Mouse (Mus musculus) embryonic facial prominence, embryonic 10.5 days (tissue): ENCODE data around the gene Psme1. TPM values are rescaled to one million over a fixed set of nuclear protein-coding genes. Genes with fewer than 3 reads are reported as not detected.

Source experiments
- DNase-seq: peaks from one replicate; pipeline ENCODE4 v3.0.0-alpha.2; 2017; ENCODE audit warnings: low spot score
- H3K27ac ChIP-seq: fragments of 300-500 bp; sonication (generic); replicated peaks from 2 replicates; pipeline ENCODE4 v1.5.1; 2016; ENCODE audit warnings: mild to moderate bottlenecking
- H3K27me3 ChIP-seq: fragments of 300-500 bp; sonication (generic); replicated peaks from 2 replicates; pipeline ENCODE4 v1.6.1; 2016; ENCODE audit warnings: low read depth, mild to moderate bottlenecking; ENCODE audit not compliant: poor library complexity, severe bottlenecking
- H3K36me3 ChIP-seq: fragments of 300-500 bp; sonication (generic); replicated peaks from 2 replicates; pipeline ENCODE4 v1.6.1; 2016; ENCODE audit warnings: mild to moderate bottlenecking, moderate library complexity
- H3K4me1 ChIP-seq: fragments of 300-500 bp; sonication (generic); 2 replicates; pipeline ENCODE4 v1.6.1; 2016
- H3K4me3 ChIP-seq: fragments of 300-500 bp; sonication (generic); 2 replicates; pipeline ENCODE4 v1.5.1; 2016; ENCODE audit warnings: mild to moderate bottlenecking, moderate library complexity
- H3K9me3 ChIP-seq: fragments of 300-500 bp; sonication (generic); 2 replicates; pipeline ENCODE4 v1.6.1; 2016; ENCODE audit warnings: mild to moderate bottlenecking
- WGBS: fragments of 180-500 bp; shearing (Covaris S2); methylation state at CpG from one replicate; pipeline ENCODE4 v1.1.7; 2016; 5-methylcytosine and 5-hydroxymethylcytosine counted together
- polyA plus RNA-seq: library from polyadenylated mRNA; unstranded; fragments of >200 nt; fragmentation: Nextera tagmentation; extraction: Ambion mirVana; gene quantifications from 2 replicates; pipeline ENCODE4 v1.2.1, GENCODE M21; 2016

Psme1 gene
- polyA plus RNA-seq, 1 experiment from 2014 or later = 105 TPM

GRCm38 (mm10) chr14:55576376-55576775, 1.5 kb upstream of the Psme1 start:
- WGBS = 82% methylated on average over 16 of the region's 16 CpGs

DNA sequence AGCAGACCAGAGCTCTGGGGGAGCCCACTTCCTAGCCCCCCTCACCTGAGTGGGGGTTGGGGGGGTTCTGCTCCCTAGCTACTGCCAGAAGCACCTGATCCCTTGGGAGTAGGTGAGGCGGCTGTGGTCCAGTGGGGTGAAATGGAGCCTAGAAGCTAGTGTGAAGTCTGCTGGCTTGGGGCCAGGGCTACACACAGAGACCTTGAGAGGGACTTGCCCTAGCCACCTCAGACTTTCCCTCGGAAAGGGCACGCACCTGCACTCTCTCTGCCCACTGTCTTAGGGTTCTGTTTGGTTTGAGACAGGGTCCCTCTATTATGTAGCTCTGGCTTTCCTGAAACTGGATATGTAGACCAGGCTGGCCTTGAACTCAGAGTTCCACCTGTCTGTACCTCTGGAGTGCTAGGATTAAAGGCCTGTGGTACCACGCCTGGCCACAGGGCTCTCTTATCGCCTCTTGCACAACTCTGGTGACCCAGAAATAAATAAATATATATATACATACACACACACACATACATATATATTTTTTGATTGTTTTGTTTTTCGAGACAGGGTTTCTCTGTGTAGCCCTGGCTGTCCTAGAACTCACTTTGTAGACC, 846 bp downstream of the Psme1 start:
- peaks cover 1% of the 10 kb centered on the region for H3K27me3 ChIP-seq
- H3K36me3 ChIP-seq = peaks cover 24% of the 10 kb centered on the region
- peaks cover 29% of the 10 kb centered on the region for H3K4me1 ChIP-seq
- peak overlapping the region; percentile 90 for H3K27ac ChIP-seq
- no peak for DNase-seq
- H3K9me3 ChIP-seq = no peaks in the 10 kb centered on the region
- H3K4me3 ChIP-seq = peak overlapping the region; percentile 70
- WGBS = 31% methylated on average over 6 of the region's 6 CpGs

More at GRCm38 (mm10) chr14:55576376-55576775, 1.5 kb upstream of the Psme1 start:
- H3K27me3 ChIP-seq = no peaks in the 10 kb centered on the region
- no peak overlapping the region for H3K27ac ChIP-seq
- no peaks in the 10 kb centered on the region for H3K9me3 ChIP-seq
- peaks cover 16% of the 10 kb centered on the region for H3K36me3 ChIP-seq
- no peak for DNase-seq
- peaks cover 29% of the 10 kb centered on the region for H3K4me1 ChIP-seq
- H3K4me3 ChIP-seq = no peak overlapping the region

- Histone ChIP-seq H3K4me3 (no peak overlapping the region), H3K27ac (no peak overlapping the region), H3K9me3 (no peaks in the 10 kb centered on the region), H3K27me3 (peaks cover 11% of the 10 kb centered on the region), H3K4me1 (peaks cover 36% of the 10 kb centered on the region), H3K36me3 (peaks cover 24% of the 10 kb centered on the region)
- 85% methylated on average over 23 of the region's 23 CpGs for WGBS
- no peak for DNase-seq
These were observed 1.9 kb downstream of the Psme1 start for GRCm38 (mm10) chr14:55579511-55580496.

DNA sequence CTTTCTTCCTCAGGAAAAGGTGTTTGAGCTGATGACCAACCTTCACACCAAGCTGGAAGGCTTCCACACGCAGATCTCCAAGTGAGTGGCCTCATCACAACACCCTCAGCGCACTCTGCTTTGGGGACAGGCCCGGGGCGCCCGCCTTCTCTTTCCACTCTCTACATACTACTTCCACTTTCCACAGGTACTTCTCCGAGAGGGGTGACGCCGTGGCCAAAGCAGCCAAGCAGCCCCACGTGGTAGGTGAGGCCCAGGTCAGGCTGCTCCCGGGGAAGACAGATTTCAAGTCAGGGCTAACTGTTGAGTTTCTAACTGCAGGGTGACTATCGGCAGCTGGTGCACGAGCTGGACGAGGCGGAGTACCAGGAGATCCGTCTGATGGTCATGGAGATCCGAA, 2.8 kb downstream of the Psme1 start:
- H3K27me3 ChIP-seq = peaks cover 15% of the 10 kb centered on the region
- WGBS = 94% methylated on average over 16 of the region's 16 CpGs
- no peaks in the 10 kb centered on the region for H3K9me3 ChIP-seq
- no peak for DNase-seq
- H3K4me1 ChIP-seq = peaks cover 39% of the 10 kb centered on the region
- H3K27ac ChIP-seq = no peak overlapping the region
- H3K36me3 ChIP-seq = peaks cover 24% of the 10 kb centered on the region
- no peak overlapping the region for H3K4me3 ChIP-seq

GRCm38 (mm10) chr14:55581981-55582681, 4.2 kb downstream of the Psme1 start:
- WGBS = 79% methylated on average over 9 of the region's 9 CpGs
- Histone ChIP-seq H3K4me3 (no peak overlapping the region), H3K27me3 (peaks cover 15% of the 10 kb centered on the region), H3K36me3 (peaks cover 28% of the 10 kb centered on the region), H3K9me3 (no peaks in the 10 kb centered on the region), H3K27ac (no peak overlapping the region), H3K4me1 (peaks cover 32% of the 10 kb centered on the region)
- DNase-seq = no peak

GRCm38 (mm10) chr14:55584303-55584701, 6.4 kb downstream of the Psme1 start:
- no peak overlapping the region; the same call in 1 of the 2 replicates for H3K27ac ChIP-seq
- H3K36me3 ChIP-seq = peaks cover 48% of the 10 kb centered on the region
- 36% methylated on average over 5 of the region's 5 CpGs for WGBS
- peak overlapping the region; percentile 71 for H3K4me3 ChIP-seq
- H3K4me1 ChIP-seq = peaks cover 18% of the 10 kb centered on the region
- H3K9me3 ChIP-seq = no peaks in the 10 kb centered on the region
- no peak for DNase-seq
- peaks cover 15% of the 10 kb centered on the region for H3K27me3 ChIP-seq

GRCm38 (mm10) chr14:55584702-55585565, 7.0 kb downstream of the Psme1 start, which contains the start of gene Emc9:
Emc9 (minus strand) TSS chr14:55585302.
- peak within 1 kb of the TSS; percentile 71 for H3K4me3 ChIP-seq
- DNase-seq = peak; percentile 74
- H3K27ac ChIP-seq = peak within 1 kb of the TSS; percentile 65; the same call in 1 of the 2 replicates
- peaks cover 17% of the 10 kb centered on the region for H3K4me1 ChIP-seq
- peaks cover 48% of the 10 kb centered on the region for H3K36me3 ChIP-seq
- H3K27me3 ChIP-seq = peaks cover 15% of the 10 kb centered on the region
- WGBS = 2% methylated on average over 43 of the region's 43 CpGs
- H3K9me3 ChIP-seq = no peaks in the 10 kb centered on the region

GRCm38 (mm10) chr14:55585566-55585960, 7.6 kb downstream of the Psme1 start:
- Histone ChIP-seq H3K4me3 (peak overlapping the region; percentile 71), H3K4me1 (peaks cover 24% of the 10 kb centered on the region), H3K9me3 (no peaks in the 10 kb centered on the region), H3K36me3 (peaks cover 41% of the 10 kb centered on the region), H3K27me3 (peaks cover 15% of the 10 kb centered on the region), H3K27ac (no peak overlapping the region)
- 65% methylated on average over 6 of the region's 6 CpGs for WGBS
- no peak for DNase-seq

DNA sequence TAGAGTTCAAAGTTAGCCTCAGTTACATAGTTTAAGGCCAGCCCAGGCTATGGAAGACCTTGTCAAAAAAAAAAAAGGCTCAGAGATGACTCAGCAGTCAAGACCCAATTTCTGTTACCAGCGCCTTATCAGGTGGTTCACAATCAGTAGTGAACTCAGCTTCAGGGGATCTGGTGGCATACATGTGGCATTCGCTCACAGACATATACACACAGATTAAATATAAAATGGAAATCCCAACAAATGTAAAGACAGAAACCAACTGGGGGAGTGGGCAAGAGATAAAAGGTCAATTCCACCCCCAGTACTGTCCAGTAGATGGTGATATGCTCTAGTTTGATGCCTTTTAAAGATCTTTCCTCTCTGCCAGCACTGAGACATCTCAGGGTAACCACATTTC, 8.2 kb downstream of the Psme1 start:
- Histone ChIP-seq H3K36me3 (peaks cover 36% of the 10 kb centered on the region), H3K9me3 (no peaks in the 10 kb centered on the region), H3K4me1 (peaks cover 24% of the 10 kb centered on the region), H3K27ac (no peak overlapping the region), H3K27me3 (peaks cover 15% of the 10 kb centered on the region), H3K4me3 (no peak overlapping the region)
- no peak for DNase-seq
- 85% methylated on average over 2 of the region's 2 CpGs for WGBS

- WGBS = 90% methylated on average over 5 of the region's 5 CpGs
- no peak for DNase-seq
- Histone ChIP-seq H3K9me3 (no peaks in the 10 kb centered on the region), H3K4me1 (peaks cover 42% of the 10 kb centered on the region), H3K27ac (no peak overlapping the region), H3K27me3 (peaks cover 9% of the 10 kb centered on the region), H3K36me3 (peaks cover 39% of the 10 kb centered on the region), H3K4me3 (no peak overlapping the region)
These were observed 11.3 kb downstream of the Psme1 start for GRCm38 (mm10) chr14:55589271-55589670.

- Histone ChIP-seq H3K27me3 (peaks cover 2% of the 10 kb centered on the region; the same call in 1 of the 2 replicates), H3K9me3 (no peaks in the 10 kb centered on the region), H3K36me3 (peaks cover 45% of the 10 kb centered on the region), H3K4me3 (peak overlapping the region; percentile 70), H3K4me1 (peaks cover 36% of the 10 kb centered on the region), H3K27ac (peak overlapping the region; percentile 92; the same call in 1 of the 2 replicates)
- DNase-seq = no peak
- WGBS = 90% methylated on average over 11 of the region's 11 CpGs
These were observed 12.0 kb downstream of the Psme1 start for GRCm38 (mm10) chr14:55589771-55590448.
